Mouse (Mus musculus) lung, postnatal 4 days (tissue): ENCODE measurements at regions not wholly inside any gene's neighbourhood (a gene's known extent, or its start where the extent isn't known, plus 50 kb on each side); places are given as distances from the start of the nearest gene placed in this dataset.
A peak's percentile ranks its signal among the peaks of the same experiment; 100 is the strongest.

Experiments used
- DNase-seq, 2 experiments: peaks; one replicate each; pipeline ENCODE4 v3.0.0; 2021

DNA sequence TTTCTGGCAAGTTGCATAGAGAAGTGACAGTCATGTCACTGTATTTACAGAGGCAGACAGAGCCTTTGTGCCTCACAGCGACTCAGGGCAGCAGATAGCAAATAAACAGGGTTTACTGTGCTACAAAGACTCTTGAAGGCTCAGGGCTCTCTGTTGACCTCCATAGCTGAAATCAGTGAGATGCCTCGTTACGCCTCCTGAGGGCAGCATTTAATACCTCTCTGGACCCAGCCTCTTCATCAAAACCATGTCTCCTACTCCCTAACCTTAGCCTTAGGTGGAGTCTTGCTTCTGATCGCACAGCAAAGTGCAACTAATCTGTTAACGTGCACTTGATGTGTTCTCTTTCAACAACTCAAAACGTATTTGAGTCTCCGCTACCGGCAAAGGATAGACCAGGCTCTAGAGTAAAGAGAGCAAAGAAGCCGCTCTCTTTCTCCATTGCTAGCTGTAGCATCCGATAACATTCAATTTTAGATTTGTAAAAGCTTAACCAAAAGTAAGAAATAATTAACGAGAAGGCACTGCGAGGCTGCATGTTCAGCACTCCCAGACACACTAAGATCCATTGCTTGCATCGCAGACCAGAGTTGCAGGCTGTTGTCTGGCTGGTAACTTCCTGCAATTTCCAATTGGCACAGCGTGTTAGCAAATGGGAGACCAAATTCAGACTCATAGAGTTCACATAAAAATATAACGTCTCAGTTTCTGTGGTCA, 101.1 kb upstream of the Man2a1 start:
- DNase-seq: peak; percentile 32 to 58

DNA sequence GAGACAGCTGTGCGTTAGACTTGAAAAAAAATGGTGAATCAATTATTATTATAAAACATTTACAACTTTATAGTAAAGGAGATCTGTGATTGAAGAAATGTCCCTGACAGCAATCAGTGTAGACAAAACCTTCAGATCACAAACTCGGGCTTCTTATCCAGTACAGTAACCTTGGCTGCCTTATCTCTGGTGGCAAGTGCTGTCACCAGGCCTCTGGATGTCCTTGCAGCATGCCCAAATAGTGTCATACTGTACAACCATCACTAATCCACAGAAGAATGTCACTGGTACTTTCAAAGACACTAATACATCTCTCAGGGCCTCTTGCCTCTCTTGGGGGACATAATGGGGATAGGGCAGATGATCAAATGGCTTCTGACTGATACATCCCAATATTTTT, 98.2 kb upstream of the Man2a1 start:
- DNase-seq: no peak

DNA sequence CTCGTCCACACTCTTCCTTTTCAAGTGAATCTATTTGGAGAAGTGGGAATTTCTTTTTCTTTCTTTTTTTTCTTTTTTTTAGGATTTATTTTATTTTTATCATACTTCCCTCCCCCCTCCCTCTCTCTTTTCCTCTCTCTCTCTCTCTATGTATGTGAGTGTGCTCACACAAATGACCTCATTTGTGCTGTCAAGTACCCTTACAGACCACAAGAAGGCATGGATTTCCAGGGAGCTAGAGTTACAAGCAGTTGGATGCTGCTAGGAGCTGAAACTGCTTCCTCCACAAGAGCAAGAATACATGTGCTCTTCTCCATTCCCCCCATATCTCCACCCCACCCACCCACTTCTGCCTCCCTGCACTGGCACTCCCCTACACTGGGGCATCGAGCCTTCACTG, 94.6 kb upstream of the Man2a1 start:
- DNase-seq: no peak

DNA sequence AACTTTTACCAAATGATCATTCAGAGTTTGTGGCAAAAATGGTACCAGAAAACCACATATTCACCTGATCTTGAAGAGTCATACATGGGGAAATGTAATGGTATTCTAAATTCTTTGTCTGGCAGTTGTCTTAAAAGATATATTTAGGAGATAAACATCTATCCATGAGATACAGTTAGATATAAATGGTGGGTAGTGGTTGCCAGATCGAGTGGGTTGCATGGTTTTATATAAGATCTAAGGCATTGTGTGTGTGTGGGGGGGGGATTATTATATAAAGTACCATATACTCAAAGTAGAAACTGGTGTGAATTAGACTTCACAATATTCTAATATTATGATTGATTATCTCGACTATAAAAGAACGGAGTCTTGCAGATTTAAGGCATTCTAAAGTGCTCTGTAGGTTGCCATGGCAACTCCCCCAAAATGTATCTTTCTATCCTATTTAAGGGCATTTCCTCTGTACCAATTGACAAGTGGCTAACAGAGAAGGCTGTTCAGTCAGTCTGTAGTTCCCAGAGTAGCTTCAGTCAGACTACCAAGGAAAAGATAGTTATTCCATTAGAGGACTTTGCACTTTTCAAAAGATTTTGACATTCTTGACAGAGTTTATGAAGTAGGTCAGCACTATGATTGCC, 89.3 kb upstream of the Man2a1 start:
- DNase-seq: no peak

DNA sequence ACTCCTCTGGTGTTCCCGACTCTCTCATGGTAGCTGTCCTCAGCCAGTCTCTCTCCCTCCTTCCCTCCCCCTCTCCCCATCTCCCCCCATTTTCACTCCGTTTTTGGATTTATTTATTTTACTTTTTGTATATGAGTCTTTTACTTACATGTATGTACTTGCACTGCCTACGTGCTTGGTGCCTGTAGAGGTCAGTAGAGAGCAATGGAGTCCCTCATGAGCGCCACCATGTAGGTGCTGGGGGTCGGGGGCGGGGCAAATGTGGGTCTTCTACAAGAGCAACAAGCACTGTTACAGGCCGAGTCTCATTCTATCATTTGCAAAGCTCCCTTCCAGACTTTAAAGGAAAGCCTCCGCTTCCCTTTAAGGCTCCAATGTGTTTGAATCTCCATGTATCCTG, 78.3 kb upstream of the Man2a1 start:
- DNase-seq: no peak

DNA sequence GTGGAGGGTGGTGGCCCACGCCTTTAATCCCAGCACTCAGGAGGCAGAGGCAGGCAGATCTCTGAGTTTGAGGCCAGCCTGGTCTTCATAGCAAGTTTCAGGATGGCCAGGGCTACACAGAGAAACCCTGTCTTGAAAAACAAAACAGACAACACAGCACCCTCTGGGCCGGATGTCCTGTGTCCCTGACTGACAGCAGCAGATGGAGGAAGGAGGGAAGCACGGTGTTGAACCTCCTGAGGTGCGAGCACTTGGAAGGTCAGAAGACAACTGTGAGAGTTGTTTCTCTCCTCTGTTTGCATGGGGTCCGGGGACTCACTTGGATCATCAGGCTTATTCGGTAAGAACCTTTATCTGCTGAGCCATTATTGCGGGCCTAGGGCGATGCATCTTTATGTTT, 76.6 kb upstream of the Man2a1 start:
- DNase-seq: no peak

DNA sequence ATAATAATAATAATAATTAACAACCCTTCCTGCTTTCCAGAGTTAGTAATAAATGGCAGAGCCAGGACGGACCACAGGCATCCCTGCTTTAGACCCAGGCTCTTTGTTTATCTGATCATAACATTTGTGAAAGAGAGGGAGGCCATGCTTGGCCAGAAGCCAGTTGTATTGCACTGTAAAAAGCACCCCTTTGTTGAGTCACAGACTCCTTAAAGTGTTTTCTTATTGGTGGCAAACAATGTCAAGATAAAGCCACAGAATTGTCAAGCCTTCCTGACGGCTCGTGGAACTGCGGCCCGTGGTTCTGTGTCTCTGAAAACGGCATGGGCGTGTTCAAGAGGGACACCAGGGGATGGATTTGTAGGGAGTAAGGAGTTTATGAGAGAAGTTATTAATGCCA, 72.7 kb upstream of the Man2a1 start:
- DNase-seq: no peak

DNA sequence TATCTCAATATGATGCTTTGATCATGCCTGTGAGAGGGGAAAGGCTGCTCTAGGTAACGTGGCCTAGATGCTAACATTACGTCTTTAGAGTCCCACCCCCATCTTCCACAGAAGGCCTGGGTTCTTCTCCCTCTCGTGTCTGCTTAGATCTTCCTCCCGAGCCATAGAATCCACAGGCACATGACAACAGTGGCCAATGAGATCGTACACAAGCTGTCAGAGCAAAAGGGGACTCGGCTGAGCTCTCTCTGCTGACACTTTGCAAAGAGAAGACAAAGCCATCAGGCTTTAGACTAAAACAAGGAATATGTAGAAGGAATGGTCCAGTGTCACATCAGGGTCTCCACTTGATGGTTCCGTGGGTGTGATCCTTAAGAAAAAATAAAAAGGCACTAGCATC, 72.1 kb upstream of the Man2a1 start:
- no peak for DNase-seq

DNA sequence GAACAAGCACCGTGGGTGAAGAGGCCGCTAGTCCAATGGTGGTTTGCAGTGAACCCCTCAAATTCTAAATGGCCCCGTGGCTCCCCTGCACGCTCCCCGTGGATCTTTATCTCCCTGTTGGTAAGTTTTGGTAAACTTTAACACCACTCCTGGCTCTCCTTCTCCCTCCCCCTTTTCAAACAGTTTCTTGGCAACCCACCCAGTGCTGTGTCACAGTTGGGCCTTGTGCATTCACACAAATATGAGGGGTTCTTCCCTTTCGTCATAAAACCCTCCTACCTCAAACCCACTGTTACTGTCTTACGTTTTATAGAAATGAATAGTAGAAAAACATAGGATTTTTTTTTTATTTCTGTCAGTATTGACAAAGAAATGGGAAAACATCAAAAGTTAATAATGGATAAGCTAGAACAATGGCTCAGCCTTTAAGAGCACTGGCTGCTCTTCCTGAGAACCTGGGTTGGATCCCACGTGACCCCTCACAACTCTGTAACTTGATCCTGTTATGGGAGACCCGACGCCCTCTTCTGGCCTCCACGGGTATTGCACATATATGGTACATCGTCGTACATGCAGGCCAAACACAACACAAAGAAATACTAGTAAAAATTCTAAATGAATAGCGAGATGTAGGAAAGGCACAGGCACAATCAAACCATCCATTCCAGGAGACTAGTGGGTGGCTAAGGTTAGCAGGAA, 71.1 kb upstream of the Man2a1 start:
- DNase-seq: no peak

DNA sequence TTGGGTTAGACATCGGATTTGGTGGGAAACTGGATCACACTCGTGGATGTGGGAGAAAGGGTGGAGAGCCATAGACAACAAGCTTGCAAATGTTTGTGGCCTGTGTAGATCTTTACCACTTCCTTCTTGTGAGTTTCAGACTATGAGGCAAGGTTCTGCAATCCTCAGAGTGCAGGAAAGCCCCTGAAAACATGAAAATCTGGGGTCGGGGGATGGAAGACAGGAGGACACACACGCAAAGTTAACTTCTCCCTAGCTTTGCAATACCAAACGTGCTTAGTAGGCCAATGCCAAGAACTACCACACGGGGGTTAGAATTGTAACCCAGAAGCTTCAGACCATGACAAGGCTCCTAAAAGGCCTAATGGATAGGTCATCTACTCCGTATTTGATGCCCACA, 69.4 kb upstream of the Man2a1 start:
- no peak for DNase-seq

DNA sequence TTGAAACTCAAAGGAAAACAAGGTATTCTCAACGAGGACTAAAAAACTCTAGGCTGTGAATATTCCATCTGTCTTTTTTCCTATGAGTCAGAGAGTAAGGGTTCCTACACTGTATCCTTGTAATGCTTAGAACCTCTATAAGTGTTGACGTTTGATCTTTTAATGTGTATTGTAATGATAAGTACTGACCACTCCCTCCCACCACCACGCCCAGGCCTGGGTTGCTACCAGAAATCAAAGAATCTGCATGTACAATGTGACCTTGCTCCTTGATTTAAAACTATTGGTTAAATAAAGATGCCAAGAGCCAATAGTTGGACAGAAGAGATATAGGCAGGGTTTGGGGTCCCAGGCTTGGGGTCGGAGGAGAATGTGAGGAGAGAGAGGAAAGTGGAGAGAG, 66.2 kb upstream of the Man2a1 start:
- DNase-seq: no peak

DNA sequence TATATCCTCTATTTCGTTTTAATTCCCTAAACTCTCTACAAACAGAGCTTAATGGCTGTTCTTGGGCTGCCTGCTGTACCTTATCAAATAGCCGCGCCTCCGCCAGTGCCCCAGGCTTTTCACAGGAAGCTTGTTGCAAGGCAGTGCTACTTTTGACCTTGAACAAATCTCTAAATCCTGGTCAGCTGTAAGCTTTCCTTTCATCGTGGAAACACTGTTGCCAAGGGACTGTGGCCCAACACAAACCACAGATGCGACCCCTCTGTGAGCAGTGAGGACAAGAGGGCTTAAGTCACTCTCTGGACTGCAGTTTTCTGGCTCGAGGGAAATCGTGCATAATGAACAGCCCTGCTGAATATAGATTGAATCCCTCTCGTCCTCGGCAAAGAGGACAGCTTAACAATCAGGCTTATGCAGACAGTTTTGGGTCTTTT, 62.0 kb upstream of the Man2a1 start:
- DNase-seq: no peak

DNA sequence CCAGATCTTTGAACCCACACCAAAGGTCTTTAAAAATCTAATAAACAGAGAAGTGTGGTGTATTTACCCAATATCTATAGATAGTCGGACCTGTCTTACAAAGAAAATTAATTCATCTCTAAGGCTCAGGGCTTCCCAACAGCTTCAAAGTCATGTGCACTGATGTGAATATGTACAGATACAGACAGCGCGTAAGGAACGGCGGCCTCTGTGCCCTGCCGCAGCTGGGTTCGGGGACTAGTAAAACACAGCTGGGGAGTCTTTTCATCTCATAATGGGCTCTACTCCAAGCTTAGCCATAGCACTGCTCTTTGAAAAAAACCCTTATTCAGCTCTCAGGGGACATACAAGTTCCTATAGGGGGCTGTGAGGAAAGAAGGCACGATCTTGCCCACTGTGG, 60.1 kb upstream of the Man2a1 start:
- no peak for DNase-seq

DNA sequence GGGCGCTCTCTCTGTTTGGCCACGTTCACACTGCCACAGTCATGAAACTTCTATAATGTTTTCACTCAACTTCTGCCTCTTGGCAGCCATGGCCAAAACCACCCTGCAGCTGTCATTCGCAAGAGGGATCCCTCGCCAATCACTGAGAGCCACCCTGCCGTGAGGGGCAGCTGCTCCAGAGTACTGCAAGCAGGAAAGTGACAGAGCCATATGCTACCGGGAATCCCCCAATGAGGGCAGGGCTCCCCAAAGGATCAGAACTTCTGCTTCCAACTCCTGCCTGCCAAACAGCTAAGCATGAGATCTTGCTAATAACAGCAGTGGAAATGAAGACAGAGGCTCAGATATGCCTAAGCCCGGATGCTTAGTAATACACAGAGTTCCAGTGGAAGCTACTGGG, 52.0 kb upstream of the Man2a1 start:
- no peak for DNase-seq

DNA sequence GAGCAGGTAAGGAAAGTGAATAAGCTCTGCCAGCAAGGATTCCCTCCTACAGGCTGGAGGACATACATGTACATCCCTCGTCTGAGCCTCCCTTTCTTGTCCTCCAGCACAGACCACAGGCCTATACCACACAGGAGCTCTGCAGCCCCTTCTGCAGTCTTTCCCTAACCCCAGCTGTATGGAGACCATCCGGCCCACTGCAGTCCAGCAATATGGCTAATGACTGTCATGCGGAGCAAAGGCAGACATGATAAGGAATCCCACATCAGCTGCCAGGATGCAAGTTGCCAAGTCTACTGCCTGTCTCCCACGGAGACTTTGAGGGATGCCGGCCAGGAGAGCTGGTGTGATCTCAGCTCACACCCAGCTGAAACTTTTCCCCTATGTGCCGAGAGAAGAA, 50.5 kb upstream of the Man2a1 start:
- DNase-seq: no peak
